Mouse (Mus musculus) MEL (cell line): ENCODE measurements around the gene B230307C23Rik. TPM values are rescaled to one million over a fixed set of nuclear protein-coding genes. Genes with fewer than 3 reads are reported as not detected.

Experiments
- DNase-seq: peaks from one replicate; pipeline ENCODE4 v3.0.0; 2011; ENCODE audit warnings: low read depth, low spot score
- H3K27ac ChIP-seq: 2 replicates; pipeline ENCODE4 v1.5.1; 2012; ENCODE audit warnings: low read depth, mild to moderate bottlenecking, control low read depth, low read length, moderate library complexity; ENCODE audit not compliant: control insufficient read depth
- H3K27me3 ChIP-seq, 2 experiments: fragments of 150-350 bp in 1 of 2; sonication (generic) in 1 of 2; 2 replicates each; pipeline ENCODE4 v1.6.1; 2012; ENCODE audit warnings: low read length in 2 of 2, mild to moderate bottlenecking in 2 of 2, improper control_type of control experiment in 1 of 2, moderate library complexity in 1 of 2; ENCODE audit not compliant: insufficient read depth in 2 of 2, control insufficient read depth in 1 of 2
- H3K36me3 ChIP-seq, 2 experiments: 2 replicates each; pipeline ENCODE4 v1.6.1; 2012 to 2014; ENCODE audit warnings: low read length in 2 of 2, improper control_type of control experiment in 1 of 2, inconsistent platforms in 1 of 2, mild to moderate bottlenecking in 1 of 2; ENCODE audit not compliant: insufficient read depth in 2 of 2, control insufficient read depth in 1 of 2
- H3K4me1 ChIP-seq, 2 experiments: fragments of 150-350 bp in 1 of 2; sonication (generic) in 1 of 2; 2 replicates each; pipeline ENCODE4 v1.6.1; 2012; ENCODE audit warnings: low read length in 2 of 2, improper control_type of control experiment in 1 of 2, mild to moderate bottlenecking in 1 of 2; ENCODE audit not compliant: insufficient read depth in 2 of 2, control insufficient read depth in 1 of 2
- H3K4me3 ChIP-seq, 2 experiments: fragments of 150-350 bp in 1 of 2; sonication (generic) in 1 of 2; 2 replicates each; pipeline ENCODE4 v1.5.1; 2012; ENCODE audit warnings: low read depth in 2 of 2, low read length in 2 of 2, mild to moderate bottlenecking in 2 of 2, moderate library complexity in 2 of 2, control low read depth in 1 of 2, improper control_type of control experiment in 1 of 2; ENCODE audit not compliant: control insufficient read depth in 1 of 2, insufficient read depth in 1 of 2
- H3K79me2 ChIP-seq: 2 replicates; pipeline ENCODE4 v1.6.1; 2012; ENCODE audit warnings: mild to moderate bottlenecking, low read length, moderate library complexity; ENCODE audit not compliant: control insufficient read depth, poor library complexity, insufficient read depth
- H3K9ac ChIP-seq: 2 replicates; pipeline ENCODE4 v1.6.1; 2012; ENCODE audit warnings: low read depth, mild to moderate bottlenecking, control low read depth, low read length, moderate library complexity; ENCODE audit not compliant: control insufficient read depth, poor library complexity, severe bottlenecking
- H3K9me3 ChIP-seq: fragments of 150-350 bp; sonication (generic); replicated peaks from 2 replicates; pipeline ENCODE4 v1.6.1; 2012; ENCODE audit warnings: mild to moderate bottlenecking, low read length, improper control_type of control experiment, moderate library complexity; ENCODE audit not compliant: insufficient read depth
- BHLHE40 ChIP-seq: IDR thresholded peaks from 2 replicates; pipeline ENCODE4 v1.6.1; 2012; ENCODE audit warnings: low read depth, mild to moderate bottlenecking, inconsistent platforms, low read length, improper control_type of control experiment, borderline replicate concordance
- CHD1 ChIP-seq: IDR thresholded peaks from 2 replicates; pipeline ENCODE4 v1.6.1; 2012; ENCODE audit warnings: low read depth, mild to moderate bottlenecking, inconsistent platforms, low read length, improper control_type of control experiment
- CHD2 ChIP-seq: IDR thresholded peaks from 2 replicates; pipeline ENCODE4 v1.6.1; 2011; ENCODE audit warnings: low read length, improper control_type of control experiment
- CTCF ChIP-seq, 3 experiments: IDR thresholded peaks in 2 of 3; conservative IDR thresholded peaks in 1 of 3; 2 replicates each; pipeline ENCODE4 v1.5.1; 2011 to 2012; ENCODE audit warnings: low read length in 3 of 3, low read depth in 2 of 3, mild to moderate bottlenecking in 2 of 3, improper control_type of control experiment in 1 of 3, inconsistent platforms in 1 of 3, mixed read lengths in 1 of 3, moderate library complexity in 1 of 3; ENCODE audit not compliant: control insufficient read depth in 1 of 3, insufficient read depth in 1 of 3, poor library complexity in 1 of 3, severe bottlenecking in 1 of 3
- E2F4 ChIP-seq: IDR thresholded peaks from 2 replicates; pipeline ENCODE4 v1.6.1; 2011; ENCODE audit warnings: low read depth, low read length, improper control_type of control experiment, borderline replicate concordance
- EP300 ChIP-seq, 2 experiments: IDR thresholded peaks; 2 replicates each; pipeline ENCODE4 v1.6.1; 2011; ENCODE audit warnings: improper control_type of control experiment in 2 of 2, low read length in 2 of 2, low read depth in 1 of 2, mild to moderate bottlenecking in 1 of 2
- ETS1 ChIP-seq: IDR thresholded peaks from 2 replicates; pipeline ENCODE4 v1.6.1; 2012; ENCODE audit warnings: low read depth, mild to moderate bottlenecking, inconsistent platforms, low read length, improper control_type of control experiment, moderate library complexity
- GATA1 ChIP-seq: IDR thresholded peaks from 2 replicates; pipeline ENCODE4 v1.6.1; 2011; ENCODE audit warnings: low read depth, low read length, improper control_type of control experiment
- JUND ChIP-seq: IDR thresholded peaks from 2 replicates; pipeline ENCODE4 v1.6.1; 2011; ENCODE audit warnings: low read depth, mild to moderate bottlenecking, improper control_type of control experiment, low read length
- KAT2A ChIP-seq: conservative IDR thresholded peaks from 2 replicates; pipeline ENCODE4 v1.6.1; 2012; ENCODE audit warnings: low read depth, low read length, improper control_type of control experiment, inconsistent platforms
- MAFK ChIP-seq: IDR thresholded peaks from 2 replicates; pipeline ENCODE4 v1.6.1; 2011; ENCODE audit warnings: low read depth, mild to moderate bottlenecking, low read length, improper control_type of control experiment, borderline replicate concordance
- MAZ ChIP-seq: IDR thresholded peaks from 2 replicates; pipeline ENCODE4 v1.6.1; 2012; ENCODE audit warnings: low read depth, mild to moderate bottlenecking, inconsistent platforms, low read length, improper control_type of control experiment
- MEF2A ChIP-seq: IDR thresholded peaks from 2 replicates; pipeline ENCODE4 v1.6.1; 2014; ENCODE audit warnings: low read depth, mild to moderate bottlenecking, inconsistent platforms, low read length, improper control_type of control experiment; ENCODE audit not compliant: poor library complexity, insufficient replicate concordance, severe bottlenecking; ENCODE audit errors: extremely low read depth
- MXI1 ChIP-seq: IDR thresholded peaks from 2 replicates; pipeline ENCODE4 v1.6.1; 2011; ENCODE audit warnings: mild to moderate bottlenecking, low read depth, low read length, improper control_type of control experiment
- NRF1 ChIP-seq: IDR thresholded peaks from 2 replicates; pipeline ENCODE4 v1.6.1; 2014; ENCODE audit warnings: low read depth, mild to moderate bottlenecking, inconsistent platforms, low read length, improper control_type of control experiment, moderate library complexity; ENCODE audit not compliant: poor library complexity, insufficient read depth, severe bottlenecking
- POLR2A ChIP-seq, 2 experiments: IDR thresholded peaks; 2 replicates each; pipeline ENCODE4 v1.6.1; 2011 to 2012; ENCODE audit warnings: low read length in 2 of 2, mild to moderate bottlenecking in 2 of 2, control low read depth in 1 of 2, improper control_type of control experiment in 1 of 2, low read depth in 1 of 2, moderate library complexity in 1 of 2; ENCODE audit not compliant: control insufficient read depth in 1 of 2, insufficient read depth in 1 of 2, poor library complexity in 1 of 2
- POLR2AphosphoS2 ChIP-seq: IDR thresholded peaks from 2 replicates; pipeline ENCODE4 v1.6.1; 2011; ENCODE audit warnings: low read length, improper control_type of control experiment
- RCOR1 ChIP-seq: IDR thresholded peaks from 2 replicates; pipeline ENCODE4 v1.6.1; 2012; ENCODE audit warnings: low read depth, mild to moderate bottlenecking, inconsistent platforms, low read length, improper control_type of control experiment
- SMC3 ChIP-seq: IDR thresholded peaks from 2 replicates; pipeline ENCODE4 v1.6.1; 2011; ENCODE audit warnings: low read depth, low read length, improper control_type of control experiment
- TAL1 ChIP-seq: IDR thresholded peaks from 2 replicates; pipeline ENCODE4 v1.6.1; 2012; ENCODE audit warnings: mild to moderate bottlenecking, inconsistent platforms, low read length, moderate library complexity, mixed read lengths
- TBP ChIP-seq: IDR thresholded peaks from 2 replicates; pipeline ENCODE4 v1.8.0; 2011; ENCODE audit warnings: low read depth, low read length, improper control_type of control experiment
- TCF12 ChIP-seq: IDR thresholded peaks from 2 replicates; pipeline ENCODE4 v1.6.1; 2014; ENCODE audit warnings: low read depth, mild to moderate bottlenecking, inconsistent platforms, low read length, improper control_type of control experiment, moderate library complexity
- UBTF ChIP-seq: IDR thresholded peaks from 2 replicates; pipeline ENCODE4 v1.6.1; 2012; ENCODE audit warnings: low read depth, mild to moderate bottlenecking, inconsistent platforms, low read length, improper control_type of control experiment, moderate library complexity, borderline replicate concordance; ENCODE audit not compliant: insufficient read depth
- USF1 ChIP-seq: IDR thresholded peaks from 2 replicates; pipeline ENCODE4 v1.6.1; 2014; ENCODE audit warnings: low read depth, mild to moderate bottlenecking, inconsistent platforms, low read length, improper control_type of control experiment, moderate library complexity
- ZC3H11A ChIP-seq: IDR thresholded peaks from 2 replicates; pipeline ENCODE4 v1.6.1; 2012; ENCODE audit warnings: low read depth, mild to moderate bottlenecking, inconsistent platforms, low read length, improper control_type of control experiment
- ZKSCAN1 ChIP-seq: IDR thresholded peaks from 2 replicates; pipeline ENCODE4 v1.6.1; 2012; ENCODE audit warnings: low read depth, mild to moderate bottlenecking, inconsistent platforms, low read length, improper control_type of control experiment, moderate library complexity
- ZMIZ1 ChIP-seq: IDR thresholded peaks from 2 replicates; pipeline ENCODE4 v1.6.1; 2012; ENCODE audit warnings: low read depth, mild to moderate bottlenecking, inconsistent platforms, low read length, improper control_type of control experiment, moderate library complexity
- ZNF384 ChIP-seq: IDR thresholded peaks from 2 replicates; pipeline ENCODE4 v1.6.1; 2012; ENCODE audit warnings: low read depth, mild to moderate bottlenecking, inconsistent platforms, low read length, improper control_type of control experiment
- polyA plus RNA-seq, 2 experiments: library from polyadenylated mRNA; stranded (reverse) in 1 of 2; unstranded in 1 of 2; fragments of >175 nt in 1 of 2; fragments of >200 nt in 1 of 2; gene quantifications; 2 replicates each; pipeline versions ENCODE4 v1.2.1 to v1.2.4; 2012; ENCODE audit warnings: low replicate concordance in 2 of 2, low read depth in 1 of 2; ENCODE audit not compliant: insufficient read length in 2 of 2, insufficient read depth in 1 of 2, missing spikeins in 1 of 2
- total RNA-seq: library from RNA; depleted of rRNA; stranded (reverse); fragments of 300-350 nt; gene quantifications from 2 replicates; pipeline ENCODE4 v1.2.3, GENCODE M21; 2012

B230307C23Rik gene
- total and polyA plus RNA-seq, 3 experiments, result 27.4 to 54.8 TPM; not detected in 1

GRCm38 (mm10) chr16:97957626-97958025, 39.5 kb upstream of the B230307C23Rik start (continued):
- TF ChIP-seq E2F4, result no peak
- no peak for TF ChIP-seq CHD1
- TF ChIP-seq TCF12, result peak; percentile 38; the same call in 1 of the 2 replicates
- no peak for TF ChIP-seq ZNF384
- no peak for TF ChIP-seq MXI1
- TF ChIP-seq NRF1, result no peak

GRCm38 (mm10) chr16:97958401-97958973, 38.6 kb upstream of the B230307C23Rik start:
- Histone ChIP-seq H3K4me1 (peaks cover 20 to 29% of the 10 kb centered on the region in 2 experiments), H3K27ac (peak overlapping the region; percentile 59), H3K79me2 (peaks cover 9% of the 10 kb centered on the region), H3K4me3 (no peak overlapping the region), H3K9ac (no peak overlapping the region), H3K9me3 (no peaks in the 10 kb centered on the region), H3K27me3 (no peaks in the 10 kb centered on the region), H3K36me3 (peaks cover 0 to 44% of the 10 kb centered on the region in 2 experiments; a peak in 3 of 4 replicates)
- DNase-seq, result peak; percentile 74
- TF ChIP-seq MAFK (no peak), ZKSCAN1 (no peak), SMC3 (no peak), JUND (no peak), USF1 (no peak), BHLHE40 (no peak), GATA1 (peak; percentile 69), NRF1 (no peak), RCOR1 (0 out of 2 replicates have a peak, but pooled peaks have one; percentile 12), EP300 (IDR thresholded peaks at IDR 0.05; ENCODE audit: low read depth in 1 of 2, low read length in 2 of 2) (peak; percentile 59 to 81), ZC3H11A (no peak), UBTF (no peak), CHD2 (no peak), POLR2A (IDR thresholded peaks at IDR 0.05; ENCODE audit: control insufficient read depth in 1 of 2, insufficient read depth in 1 of 2, low read depth in 1 of 2, low read length in 2 of 2, poor library complexity in 1 of 2) (no peak), ZNF384 (peak; percentile 96), TAL1 (peak; percentile 80), ZMIZ1 (no peak), CTCF (IDR thresholded peaks at IDR 0.05 in 2 of 3, conservative IDR thresholded peaks at IDR 0.05 in 1 of 3; ENCODE audit: control insufficient read depth in 1 of 3, insufficient read depth in 1 of 3, low read depth in 2 of 3, low read length in 3 of 3, poor library complexity in 1 of 3, severe bottlenecking in 1 of 3) (no peak), ETS1 (peak; percentile 41; the same call in 1 of the 2 replicates), TCF12 (peak; percentile 71), POLR2AphosphoS2 (no peak), MEF2A (no peak), TBP (0 out of 2 replicates have a peak, but pooled peaks have one; percentile 15), MAZ (no peak), KAT2A (no peak)
